Mouse (Mus musculus) heart, postnatal 0 days (tissue): ENCODE measurements around the gene Cd22.

Experiments
- CTCF ChIP-seq: IDR thresholded peaks from 2 replicates; pipeline ENCODE4 v1.5.1; 2016; ENCODE audit warnings: antibody characterized with exemption, control low read depth, low read depth
- EP300 ChIP-seq: IDR thresholded peaks from 2 replicates; pipeline ENCODE4 v1.6.1; 2016; ENCODE audit warnings: antibody characterized with exemption, low read depth

- no peak for TF ChIP-seq CTCF
- TF ChIP-seq EP300: no peak
These were observed 12.4 kb upstream of the Cd22 start for GRCm38 (mm10) chr7:30892515-30892914.
